Mouse (Mus musculus): Measurements from ENCODE around the gene Det1. TPM values are rescaled to one million over a fixed set of nuclear protein-coding genes. Genes with fewer than 3 reads are reported as not detected.

The Det1 gene
- total and polyA plus RNA-seq, 3 experiments, result 15.8 to 16.8 TPM; not detected in 1

DNA sequence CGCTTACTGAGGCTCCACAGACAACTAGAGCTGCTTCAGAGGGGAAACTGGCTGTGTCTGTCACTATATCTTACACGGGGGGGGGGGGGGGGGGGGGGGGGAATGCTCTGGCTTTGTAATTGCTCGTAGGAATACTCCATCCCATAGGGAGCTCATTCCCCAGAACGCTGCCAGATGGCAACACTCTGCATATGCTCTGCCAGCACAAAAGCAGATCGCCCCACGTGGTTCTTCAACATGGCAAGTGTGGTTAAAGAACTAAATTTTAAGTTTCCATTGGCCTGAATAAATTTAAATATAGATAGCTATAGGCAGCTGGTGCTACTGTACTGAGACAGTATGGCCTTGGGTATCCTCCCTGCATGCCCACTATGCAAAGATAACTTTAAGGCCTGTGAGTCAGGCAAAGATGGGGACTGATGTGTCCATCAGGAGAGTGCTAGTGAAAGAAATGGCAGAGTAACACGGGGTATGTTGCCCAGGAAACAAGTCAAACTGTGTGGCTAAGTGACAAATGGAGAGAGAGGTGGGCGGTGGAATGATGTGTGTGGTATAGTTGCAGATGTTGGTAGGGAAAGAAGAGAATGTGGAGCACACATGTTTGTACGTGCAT, 49.1 kb downstream of the Det1 start:
- peaks cover 0 to 53% of the 10 kb centered on the region in 2 experiments; a peak in 2 of 4 replicates for H3K36me3 ChIP-seq (ENCODE audit: control insufficient read depth in 1 of 2, insufficient read depth in 2 of 2, low read length in 2 of 2)
- peaks cover 26 to 61% of the 10 kb centered on the region in 2 experiments for H3K4me1 ChIP-seq (ENCODE audit: control insufficient read depth in 1 of 2, insufficient read depth in 2 of 2, low read length in 2 of 2)
- H3K9me3 ChIP-seq (replicated peaks; ENCODE audit: insufficient read depth, low read length), result no peaks in the 10 kb centered on the region
- TF ChIP-seq POLR2AphosphoS5 (IDR thresholded peaks at IDR 0.05; ENCODE audit: borderline replicate concordance, low read depth, low read length) (no peak), RAD21 (IDR thresholded peaks at IDR 0.05; ENCODE audit: low read depth, low read length) (no peak), GATA1 (IDR thresholded peaks at IDR 0.05; ENCODE audit: low read depth, low read length) (no peak), CHD1 (IDR thresholded peaks at IDR 0.05; ENCODE audit: low read depth, low read length) (no peak), ETS1 (IDR thresholded peaks at IDR 0.05; ENCODE audit: low read depth, low read length) (no peak), CHD2 (IDR thresholded peaks at IDR 0.05; ENCODE audit: low read length) (no peak), EP300 (IDR thresholded peaks at IDR 0.05; ENCODE audit: low read depth in 1 of 2, low read length in 2 of 2) (no peak)
- no peaks in the 10 kb centered on the region for H3K27me3 ChIP-seq (ENCODE audit: control insufficient read depth in 1 of 2, insufficient read depth in 2 of 2, low read length in 2 of 2)
- H3K79me2 ChIP-seq (ENCODE audit: control insufficient read depth, insufficient read depth, low read length, poor library complexity), result no peaks in the 10 kb centered on the region
- no peak overlapping the region for H3K4me3 ChIP-seq (ENCODE audit: control insufficient read depth in 1 of 2, insufficient read depth in 1 of 2, low read depth in 2 of 2, low read length in 2 of 2)
- peak; percentile 25 for DNase-seq (ENCODE audit: low read depth, low spot score)
- H3K9ac ChIP-seq (ENCODE audit: control insufficient read depth, low read depth, low read length, poor library complexity, severe bottlenecking), result no peak overlapping the region
- no peak overlapping the region for H3K27ac ChIP-seq (ENCODE audit: control insufficient read depth, low read depth, low read length)

DNA sequence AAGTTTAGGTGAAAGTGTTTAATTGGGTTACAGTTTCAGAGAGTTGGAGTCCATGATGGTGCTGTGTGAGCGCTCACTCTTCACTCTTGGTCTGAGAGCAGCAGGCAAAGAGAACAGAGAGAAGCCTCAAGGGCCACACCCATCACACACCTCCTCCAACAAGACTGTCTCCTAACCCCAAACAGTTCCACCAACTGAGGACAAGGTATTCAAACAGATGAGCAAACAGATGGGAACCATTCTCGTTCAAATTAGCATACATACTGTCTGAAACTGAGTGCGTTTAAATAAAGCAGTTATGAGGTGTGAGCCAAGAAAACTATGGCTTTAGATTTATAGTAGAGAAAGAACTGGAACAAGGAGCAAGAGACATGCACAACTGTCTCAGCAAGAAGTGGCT, 50.4 kb downstream of the Det1 start:
- peak; percentile 34 for DNase-seq (ENCODE audit: low read depth, low spot score)
- Histone ChIP-seq H3K27me3 (ENCODE audit: control insufficient read depth in 1 of 2, insufficient read depth in 2 of 2, low read length in 2 of 2) (no peaks in the 10 kb centered on the region), H3K4me1 (ENCODE audit: control insufficient read depth in 1 of 2, insufficient read depth in 2 of 2, low read length in 2 of 2) (peaks cover 26 to 62% of the 10 kb centered on the region in 2 experiments), H3K27ac (ENCODE audit: control insufficient read depth, low read depth, low read length) (0 out of 2 replicates have a peak overlapping the region, but pooled peaks have one; percentile 5), H3K9me3 (replicated peaks; ENCODE audit: insufficient read depth, low read length) (no peaks in the 10 kb centered on the region), H3K36me3 (ENCODE audit: control insufficient read depth in 1 of 2, insufficient read depth in 2 of 2, low read length in 2 of 2) (peaks cover 0 to 53% of the 10 kb centered on the region in 2 experiments; a peak in 2 of 4 replicates), H3K4me3 (ENCODE audit: control insufficient read depth in 1 of 2, insufficient read depth in 1 of 2, low read depth in 2 of 2, low read length in 2 of 2) (no peak overlapping the region), H3K79me2 (ENCODE audit: control insufficient read depth, insufficient read depth, low read length, poor library complexity) (no peaks in the 10 kb centered on the region), H3K9ac (ENCODE audit: control insufficient read depth, low read depth, low read length, poor library complexity, severe bottlenecking) (no peak overlapping the region)
- TF ChIP-seq SMC3 (IDR thresholded peaks at IDR 0.05; ENCODE audit: low read depth, low read length) (no peak), RCOR1 (IDR thresholded peaks at IDR 0.05; ENCODE audit: low read depth, low read length) (no peak), MYC (IDR thresholded peaks at IDR 0.05; ENCODE audit: low read depth, low read length) (no peak), KAT2A (conservative IDR thresholded peaks at IDR 0.05; ENCODE audit: low read depth, low read length) (no peak), CTCF (IDR thresholded peaks at IDR 0.05 in 2 of 3, conservative IDR thresholded peaks at IDR 0.05 in 1 of 3; ENCODE audit: control insufficient read depth in 1 of 3, insufficient read depth in 1 of 3, low read depth in 2 of 3, low read length in 3 of 3, poor library complexity in 1 of 3, severe bottlenecking in 1 of 3) (no peak), MAFK (IDR thresholded peaks at IDR 0.05; ENCODE audit: borderline replicate concordance, low read depth, low read length) (no peak), NELFE (IDR thresholded peaks at IDR 0.05; ENCODE audit: low read depth, low read length) (no peak), GATA1 (IDR thresholded peaks at IDR 0.05; ENCODE audit: low read depth, low read length) (no peak), TCF12 (IDR thresholded peaks at IDR 0.05; ENCODE audit: low read depth, low read length) (no peak), EP300 (IDR thresholded peaks at IDR 0.05; ENCODE audit: low read depth in 1 of 2, low read length in 2 of 2) (no peak), MXI1 (IDR thresholded peaks at IDR 0.05; ENCODE audit: low read depth, low read length) (no peak)

Data from MEL (cell line).